Mouse (Mus musculus) left cerebral cortex, adult 18-20 months (tissue): ENCODE measurements at regions not wholly inside any gene's neighbourhood (a gene's known extent, or its start where the extent isn't known, plus 50 kb on each side); places are given as distances from the start of the nearest gene placed in this dataset.
A peak's percentile ranks its signal among the peaks of the same experiment; 100 is the strongest.
"Not testable (repeated sequence)": the region's sequence is repeated elsewhere in the genome, so short reads cannot be mapped to it uniquely, and the experiment has no call there.

Source experiments
- DNase-seq, 2 experiments: peaks; one replicate each; pipeline ENCODE4 v3.0.0; 2021 to 2022; ENCODE audit warnings: low spot score in 2 of 2, mixed read lengths in 1 of 2

GRCm38 (mm10) chr10:66640890-66641847, 454.8 kb upstream of the Jmjd1c start:
- DNase-seq: peak; percentile 40 to 53

- no peak for DNase-seq
Observed at GRCm38 (mm10) chr10:66641966-66642365, 454.0 kb upstream of the Jmjd1c start.

GRCm38 (mm10) chr10:66643160-66643559, 452.8 kb upstream of the Jmjd1c start:
- no peak for DNase-seq

- no peak for DNase-seq
Observed at GRCm38 (mm10) chr10:66657520-66657919, 438.4 kb upstream of the Jmjd1c start.

- DNase-seq: no peak
Observed at GRCm38 (mm10) chr10:66683160-66683559, 412.8 kb upstream of the Jmjd1c start.

GRCm38 (mm10) chr10:66689196-66689595, 406.7 kb upstream of the Jmjd1c start:
- not testable (repeated sequence) for DNase-seq

- no peak for DNase-seq
Observed at GRCm38 (mm10) chr10:66694549-66695285, 401.2 kb upstream of the Jmjd1c start.

- DNase-seq: not testable (repeated sequence)
Observed at GRCm38 (mm10) chr10:66714926-66715325, 381.0 kb upstream of the Jmjd1c start.

GRCm38 (mm10) chr10:66717909-66718308, 378.0 kb upstream of the Jmjd1c start:
- peak; percentile 9 to 18 for DNase-seq

- no peak for DNase-seq
Observed at GRCm38 (mm10) chr10:66719796-66720195, 376.1 kb upstream of the Jmjd1c start.

- no peak for DNase-seq
Observed at GRCm38 (mm10) chr10:66733631-66734030, 362.3 kb upstream of the Jmjd1c start.

GRCm38 (mm10) chr10:66734853-66735252, 361.1 kb upstream of the Jmjd1c start:
- peak in 1 of 2 experiments; percentile 9 for DNase-seq

- DNase-seq: no peak
Observed at GRCm38 (mm10) chr10:66739017-66739416, 356.9 kb upstream of the Jmjd1c start.

- DNase-seq: peak in 1 of 2 experiments; percentile 6
Observed at GRCm38 (mm10) chr10:66741819-66742218, 354.1 kb upstream of the Jmjd1c start.

GRCm38 (mm10) chr10:66743254-66743653, 352.7 kb upstream of the Jmjd1c start:
- DNase-seq: no peak

GRCm38 (mm10) chr10:66745871-66746270, 350.1 kb upstream of the Jmjd1c start:
- no peak for DNase-seq

GRCm38 (mm10) chr10:66752237-66752810, 343.6 kb upstream of the Jmjd1c start:
- DNase-seq: no peak

GRCm38 (mm10) chr10:66756866-66757265, 339.1 kb upstream of the Jmjd1c start:
- DNase-seq: no peak

GRCm38 (mm10) chr10:66770161-66771030, 325.5 kb upstream of the Jmjd1c start:
- peak; percentile 9 to 48 for DNase-seq

GRCm38 (mm10) chr10:66780335-66781170, 315.4 kb upstream of the Jmjd1c start:
- no peak for DNase-seq
